Mouse (Mus musculus) brain, embryonic 14.5 days (tissue): ENCODE results near the gene Ift43.

Experiments
- CTCF ChIP-seq: fragments of 200-500 bp; IDR thresholded peaks from 2 replicates; pipeline ENCODE4 v1.5.1; 2012; ENCODE audit warnings: inconsistent platforms, mild to moderate bottlenecking, moderate library complexity, borderline replicate concordance; ENCODE audit not compliant: insufficient read depth, insufficient read length; ENCODE audit errors: extremely low read depth
- POLR2A ChIP-seq: fragments of 200-500 bp; IDR thresholded peaks from 2 replicates; pipeline ENCODE4 v1.6.1; 2012; ENCODE audit warnings: mild to moderate bottlenecking, inconsistent platforms, borderline replicate concordance; ENCODE audit not compliant: poor library complexity, insufficient read depth, insufficient read length, severe bottlenecking; ENCODE audit errors: extremely low read depth

GRCm38 (mm10) chr12:86181320-86181751, 99.0 kb downstream of the Ift43 start:
- TF ChIP-seq POLR2A (no peak), CTCF (no peak)
